Mouse (Mus musculus) megakaryocyte progenitor cell, adult 5-6 weeks (primary cell): ENCODE results near the gene Pik3ip1. TPM values are rescaled to one million over a fixed set of nuclear protein-coding genes. Genes with fewer than 3 reads are reported as not detected.

Experiments
- ATAC-seq: replicated peaks from 2 replicates; pipeline ENCODE4 v1.8.0; 2016; ENCODE audit warnings: mild to moderate bottlenecking, moderate TSS enrichment, inconsistent platforms; ENCODE audit not compliant: poor library complexity
- total RNA-seq, 2 experiments: library from RNA; stranded (forward) in 1 of 2; stranded (reverse) in 1 of 2; fragments of 157-497, 149-512 nt in 1 of 2; fragments of 200-1000 nt in 1 of 2; gene quantifications; 2 replicates each; pipeline versions ENCODE4 v1.2.3 to v1.2.4; 2015 to 2017

Gene Pik3ip1
- total RNA-seq, 2 experiments from 2014 or later = 20.1 to 32.9 TPM

DNA sequence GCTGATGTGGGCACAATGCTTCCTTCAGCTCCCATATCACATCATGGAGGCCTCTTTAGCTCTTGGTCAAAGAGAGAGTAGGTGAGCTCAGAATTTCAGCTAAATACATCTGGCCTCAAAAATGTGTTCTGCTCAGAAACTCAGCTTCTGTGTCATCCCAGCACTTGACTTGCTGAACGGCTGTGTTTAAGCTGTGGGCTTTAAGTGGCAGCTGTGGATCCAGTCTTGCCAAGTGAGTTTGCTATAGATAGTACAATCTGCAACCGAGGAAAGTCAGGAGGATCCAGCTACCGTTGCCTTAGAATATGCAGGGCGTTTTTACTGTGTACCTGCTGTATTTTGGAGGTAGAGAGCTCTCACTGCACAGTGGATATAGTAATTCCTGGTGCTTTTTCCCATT lies 27.8 kb upstream of the Pik3ip1 start:
- ATAC-seq = no peak

DNA sequence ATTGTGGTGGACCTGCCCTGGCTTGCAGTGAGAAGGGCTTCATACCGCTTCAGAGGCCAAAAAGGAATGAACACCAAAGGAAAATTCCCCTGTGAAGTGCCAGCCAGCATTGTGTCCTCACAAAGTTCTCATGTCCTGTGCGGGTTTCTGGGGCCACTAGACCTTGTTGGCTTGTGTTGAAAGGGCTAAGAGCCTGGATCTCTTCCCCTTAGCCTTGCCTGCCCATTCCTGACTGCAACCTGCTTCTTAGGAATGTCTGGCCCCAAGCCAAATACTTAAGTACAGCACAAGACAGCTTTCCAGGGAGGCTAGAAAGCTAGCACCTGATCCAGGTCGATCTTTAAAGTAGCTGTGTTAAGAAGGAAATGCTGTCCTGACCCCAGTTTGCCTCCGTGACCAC lies 27.4 kb upstream of the Pik3ip1 start:
- ATAC-seq = no peak

DNA sequence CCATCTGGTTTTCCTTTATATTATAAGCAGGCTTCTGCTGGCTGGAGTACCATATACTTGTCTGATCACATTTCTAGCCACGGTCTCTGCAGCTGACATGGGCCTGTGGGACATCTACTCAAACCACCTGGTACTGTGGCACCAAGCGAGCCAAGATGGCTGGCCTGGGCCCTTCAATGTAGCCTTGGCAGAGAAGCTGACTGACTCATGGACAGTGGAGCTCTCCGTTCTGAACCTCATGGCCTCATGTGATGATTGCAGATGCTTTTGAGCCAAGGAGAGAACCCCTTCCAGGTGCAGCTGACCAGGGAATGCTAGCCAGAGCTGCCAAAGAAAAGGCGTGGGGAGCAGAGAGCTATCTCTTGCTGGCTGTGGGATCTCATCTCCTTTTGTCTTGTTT lies 24.4 kb upstream of the Pik3ip1 start:
- ATAC-seq = no peak

DNA sequence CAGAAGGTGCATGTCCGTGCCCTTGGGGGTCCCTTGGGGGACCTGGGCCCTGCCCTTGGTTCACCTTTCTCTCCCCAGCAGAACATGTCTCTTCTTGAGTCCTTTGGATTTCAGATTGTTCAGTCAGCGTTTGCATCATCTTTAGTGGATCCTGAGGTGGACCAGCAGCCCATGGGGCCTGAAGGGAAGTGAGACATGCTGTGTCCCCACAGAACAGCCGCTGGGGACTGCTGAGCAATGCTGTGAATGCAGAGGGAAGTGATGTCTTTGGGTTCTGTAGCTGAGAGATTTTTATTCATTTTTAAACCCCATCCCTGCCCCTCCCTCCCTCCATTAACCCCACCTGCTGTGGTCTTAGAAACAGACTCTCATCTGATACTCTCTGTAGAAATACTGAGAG lies 22.3 kb upstream of the Pik3ip1 start:
- ATAC-seq = peak; percentile 49

DNA sequence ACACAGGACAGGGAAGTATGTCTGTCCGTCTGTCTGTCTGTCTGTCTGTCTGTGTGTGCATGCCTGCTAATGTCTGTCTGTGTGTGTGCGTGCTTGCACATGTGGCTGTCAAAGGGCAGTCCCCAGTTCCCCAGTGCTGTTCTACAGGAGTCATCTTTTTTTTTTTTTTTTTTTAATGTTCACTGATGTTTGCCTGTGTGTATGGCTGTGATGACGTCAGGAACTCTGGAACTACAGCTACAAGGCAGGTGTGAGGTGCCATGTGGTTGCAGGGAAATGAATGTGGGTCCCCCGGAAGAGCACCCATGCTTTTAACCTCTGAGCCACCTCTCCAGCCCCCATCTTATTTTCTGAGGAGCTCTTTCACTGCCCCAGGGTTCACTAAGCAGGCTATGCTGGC lies 20.3 kb upstream of the Pik3ip1 start:
- no peak for ATAC-seq

DNA sequence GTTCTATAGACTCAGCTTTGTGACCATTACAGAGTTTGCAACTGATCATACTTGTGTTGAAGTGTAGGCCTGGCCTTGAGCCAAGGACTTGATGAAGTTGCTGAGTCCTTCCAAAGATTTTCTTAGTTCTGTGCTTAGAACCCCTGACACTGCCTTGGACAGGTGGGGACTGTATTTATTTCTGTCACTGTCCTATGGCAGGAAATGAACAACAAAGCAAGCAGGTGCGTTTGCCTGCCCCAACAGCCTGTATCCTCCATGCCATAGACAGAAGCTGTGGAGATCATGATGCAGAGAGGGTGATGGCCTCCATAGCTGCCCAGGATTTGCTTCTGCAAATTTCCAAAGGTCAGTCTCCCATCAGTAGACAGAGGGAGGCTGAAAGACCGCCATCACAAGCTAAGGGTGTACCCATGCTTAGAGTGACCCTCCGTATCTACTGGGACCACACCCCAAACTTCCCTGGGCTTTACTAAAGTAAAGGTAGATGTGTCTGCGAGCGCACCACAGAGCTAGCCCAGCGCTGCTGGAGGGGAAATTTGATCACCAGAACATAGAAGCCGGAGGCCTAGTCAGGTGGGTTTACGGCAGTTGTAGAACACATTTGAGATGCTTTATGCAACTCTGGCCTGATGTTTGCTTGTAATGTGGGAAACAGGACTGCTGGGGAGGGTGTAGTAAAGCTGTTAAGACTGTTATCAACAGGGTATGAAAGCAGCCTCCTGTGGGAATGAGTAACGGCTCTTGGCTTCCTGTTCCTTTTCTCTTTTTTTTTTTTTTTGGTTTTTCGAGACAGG lies 19.2 kb upstream of the Pik3ip1 start:
- peak; percentile 49 for ATAC-seq

DNA sequence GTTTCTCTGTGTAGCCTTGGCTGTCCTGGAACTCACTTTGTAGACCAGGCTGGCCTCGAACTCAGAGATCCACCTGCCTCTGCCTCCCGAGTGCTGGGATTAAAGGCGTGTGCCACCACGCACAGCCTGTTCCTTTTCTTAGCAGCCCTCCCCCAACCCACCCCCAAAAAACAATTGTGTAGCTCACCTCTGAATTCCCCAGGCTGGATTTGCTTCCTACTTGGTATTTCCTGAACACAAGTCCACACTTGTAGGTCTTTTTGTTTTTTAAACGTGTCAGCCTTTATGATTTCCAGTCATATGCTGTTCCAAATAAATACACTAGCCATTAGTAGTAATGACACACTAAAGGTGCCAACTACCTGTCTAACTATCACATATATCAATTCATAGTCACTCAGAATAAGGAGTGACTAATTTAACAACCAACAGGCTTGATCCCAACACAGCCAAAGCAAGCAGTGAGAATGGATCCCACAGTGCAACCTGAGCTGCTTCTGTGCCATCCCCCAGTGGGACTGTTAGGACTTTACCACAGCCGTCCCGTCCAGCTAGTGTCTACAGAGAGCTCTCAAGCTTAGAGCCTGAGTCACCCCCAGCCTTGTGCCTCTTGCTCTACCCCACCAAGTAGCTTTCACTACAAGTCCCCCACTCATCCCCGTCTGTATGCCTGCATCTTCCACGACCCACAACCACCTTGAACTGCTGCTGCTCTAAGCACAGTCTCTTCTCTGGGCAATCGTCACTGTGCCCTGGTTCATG lies 18.4 kb upstream of the Pik3ip1 start:
- no peak for ATAC-seq

DNA sequence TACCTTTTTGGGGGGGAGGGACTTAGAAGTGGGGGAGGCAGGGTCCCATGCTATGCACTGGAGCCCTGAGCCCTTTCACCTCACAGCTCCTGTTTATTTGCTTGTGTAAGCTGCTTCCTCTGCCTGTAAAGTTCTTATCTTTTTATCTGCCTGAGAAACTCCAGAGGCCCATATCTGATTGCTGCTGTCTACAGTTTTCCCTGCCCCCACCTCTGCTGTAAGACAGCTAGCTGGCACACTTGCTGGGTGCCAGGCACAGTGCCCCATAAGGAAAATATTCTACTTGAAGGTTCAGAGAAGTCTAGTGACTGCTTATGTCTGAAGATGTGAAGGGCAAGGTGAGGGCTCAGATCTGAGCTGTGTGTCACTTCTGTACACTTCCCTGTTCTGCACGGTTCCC lies 16.9 kb upstream of the Pik3ip1 start:
- peak; percentile 17 for ATAC-seq

DNA sequence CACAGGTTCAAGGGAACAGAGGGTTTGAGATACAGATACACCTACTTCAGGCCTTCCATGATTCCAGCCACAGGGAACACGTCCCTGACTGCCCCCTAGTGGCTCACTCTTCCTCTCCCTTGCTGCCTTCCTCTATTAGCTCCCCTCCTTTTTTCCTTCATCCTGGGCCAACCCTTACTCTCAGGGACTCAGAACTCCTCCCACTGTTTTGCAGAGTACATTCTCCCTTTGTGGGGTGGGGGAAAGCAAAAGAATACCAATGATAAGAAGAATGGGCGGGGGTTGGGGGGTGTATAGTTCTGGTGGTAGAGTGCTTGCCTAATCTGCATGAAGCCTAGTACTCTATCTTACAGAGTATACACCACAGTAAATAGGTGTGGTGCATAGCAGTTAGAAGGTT lies 16.1 kb upstream of the Pik3ip1 start:
- peak; percentile 73 for ATAC-seq

DNA sequence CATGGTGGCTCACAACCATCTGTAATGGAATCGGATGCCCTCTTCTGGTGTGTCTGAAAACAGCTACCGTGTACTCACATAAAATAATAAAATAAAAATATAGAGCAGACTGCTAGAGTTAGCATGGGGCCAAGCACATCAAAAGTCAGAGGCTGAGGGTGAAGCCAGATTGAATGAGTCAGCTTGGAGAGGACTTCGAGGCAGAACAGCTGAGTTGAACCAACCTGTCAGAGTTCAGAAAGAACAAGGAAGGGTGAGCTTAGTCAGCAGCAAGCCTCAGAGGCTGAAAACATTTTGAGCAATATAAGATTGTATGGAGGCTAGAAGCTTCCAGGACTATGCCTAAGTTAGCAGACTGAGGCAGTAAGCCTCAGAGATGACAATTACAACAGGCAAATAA lies 11.9 kb upstream of the Pik3ip1 start:
- no peak for ATAC-seq

DNA sequence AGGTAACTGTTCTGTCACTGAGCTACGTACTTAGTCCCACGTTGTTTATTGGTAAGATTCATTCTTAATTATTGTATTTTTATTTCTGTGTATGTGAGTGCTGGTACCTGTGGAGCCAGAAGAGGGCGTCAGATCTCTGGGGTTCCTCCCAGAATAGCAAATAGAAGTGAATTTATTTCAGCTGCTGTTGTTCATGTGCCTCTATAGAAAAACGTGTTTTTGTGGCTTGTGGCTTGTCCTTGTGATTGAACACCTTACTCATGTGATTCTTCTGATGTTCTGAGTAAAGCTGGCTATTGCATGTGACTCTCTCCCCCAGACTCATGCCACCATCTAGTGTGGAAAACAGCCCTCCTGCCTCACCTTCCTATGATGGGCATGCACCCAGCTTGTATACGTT lies 1.9 kb upstream of the Pik3ip1 start:
- no peak for ATAC-seq

DNA sequence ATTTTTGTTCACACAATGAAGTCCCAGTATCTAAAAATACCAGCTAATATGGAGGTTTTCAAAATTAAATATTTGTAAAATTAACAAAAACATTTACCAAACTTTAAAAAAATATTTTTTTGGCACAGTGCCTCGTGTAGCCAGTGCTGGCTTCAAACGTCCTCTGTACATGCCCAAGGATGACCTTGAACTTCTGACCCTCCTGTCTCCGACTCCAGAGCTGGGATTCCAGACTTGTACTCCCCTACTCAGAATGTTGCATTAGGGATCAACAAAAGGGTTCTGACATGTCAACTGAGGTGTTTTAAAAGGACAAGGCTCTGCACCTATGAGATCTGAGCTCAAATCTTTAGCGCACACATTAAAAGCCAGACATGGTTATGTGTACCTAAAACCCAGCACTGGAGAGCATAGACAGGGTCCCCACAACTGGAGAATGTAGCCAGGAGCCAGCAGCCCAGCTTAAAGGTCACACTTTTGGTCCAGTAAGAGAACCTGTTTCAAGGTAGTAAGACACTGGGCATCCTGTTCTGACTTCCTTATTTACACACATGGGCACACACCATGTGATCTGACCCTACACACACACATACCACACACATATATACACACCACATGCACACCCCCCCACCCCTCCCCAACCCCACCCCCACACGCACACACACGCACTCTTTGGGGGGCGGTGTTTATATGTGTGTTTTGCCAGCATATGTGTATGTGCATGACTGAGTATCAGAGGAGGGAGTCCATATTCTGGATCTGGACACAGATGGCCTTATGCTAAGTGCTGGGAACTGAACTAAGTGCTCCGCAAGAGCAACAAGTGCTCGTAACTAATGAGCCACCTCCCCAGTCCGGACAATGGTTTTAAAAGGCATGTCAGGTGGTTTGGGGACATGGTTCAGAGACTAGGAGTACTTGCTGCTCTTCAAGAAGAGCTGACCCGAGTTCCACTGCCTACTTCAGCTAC lies 1.1 kb upstream of the Pik3ip1 start:
- ATAC-seq = no peak

DNA sequence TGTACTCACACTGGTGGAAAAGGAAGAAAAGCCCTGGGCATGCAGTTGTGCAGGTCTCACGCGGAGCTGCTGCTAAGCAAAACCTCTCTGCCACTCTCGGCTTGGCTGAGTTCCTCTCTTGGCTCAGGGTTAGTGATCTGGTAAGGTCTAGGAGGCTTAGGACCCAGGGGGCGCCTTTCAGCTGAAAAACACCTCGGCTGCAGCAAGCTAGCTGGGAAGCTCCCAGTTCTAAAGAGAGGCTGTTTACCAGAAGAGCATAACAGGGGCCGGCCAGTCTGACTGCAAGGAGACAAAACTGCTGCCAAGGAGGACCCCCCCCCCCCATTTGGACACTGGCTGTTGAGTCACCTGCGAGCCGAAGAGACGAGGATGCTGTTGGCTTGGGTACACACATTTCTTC lies 365 bp downstream of the Pik3ip1 start:
- peak; percentile 51 for ATAC-seq

DNA sequence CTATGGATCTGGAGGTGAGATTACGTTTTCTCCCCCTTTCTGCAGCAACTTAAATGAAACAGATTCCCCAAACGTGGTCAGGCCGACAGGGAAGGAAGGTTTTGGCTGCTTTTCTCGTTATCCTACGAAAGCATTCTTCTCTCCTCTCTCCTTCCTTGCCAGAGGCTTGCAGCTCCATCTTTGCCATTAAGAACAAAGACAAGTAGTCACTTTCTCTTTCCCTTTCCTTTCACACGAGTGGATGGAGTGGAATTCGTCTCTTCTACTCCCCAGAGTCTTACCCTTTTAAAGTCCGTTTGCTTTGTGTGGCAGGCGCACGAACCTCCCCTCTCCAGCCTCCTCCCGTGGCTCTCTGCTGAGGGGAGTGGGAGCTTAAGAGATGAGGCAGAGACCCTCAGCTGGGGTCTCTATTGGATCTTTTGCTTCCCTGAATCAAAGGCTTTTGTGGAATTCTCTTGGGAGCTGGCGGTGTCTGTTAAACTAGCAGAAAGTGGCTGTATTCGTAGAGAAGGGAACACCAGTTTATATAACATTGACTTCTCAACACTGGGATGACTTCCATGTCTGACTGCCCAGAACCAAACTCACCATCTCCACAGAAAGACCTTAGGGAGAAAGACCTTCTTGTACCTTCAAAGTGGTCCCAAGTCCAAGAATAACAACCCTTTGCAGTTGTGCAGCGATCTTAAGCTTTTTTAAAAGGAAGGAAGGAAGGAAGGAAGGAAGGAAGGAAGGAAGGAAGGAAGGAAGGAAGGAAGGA lies 970 bp downstream of the Pik3ip1 start:
- ATAC-seq = no peak

DNA sequence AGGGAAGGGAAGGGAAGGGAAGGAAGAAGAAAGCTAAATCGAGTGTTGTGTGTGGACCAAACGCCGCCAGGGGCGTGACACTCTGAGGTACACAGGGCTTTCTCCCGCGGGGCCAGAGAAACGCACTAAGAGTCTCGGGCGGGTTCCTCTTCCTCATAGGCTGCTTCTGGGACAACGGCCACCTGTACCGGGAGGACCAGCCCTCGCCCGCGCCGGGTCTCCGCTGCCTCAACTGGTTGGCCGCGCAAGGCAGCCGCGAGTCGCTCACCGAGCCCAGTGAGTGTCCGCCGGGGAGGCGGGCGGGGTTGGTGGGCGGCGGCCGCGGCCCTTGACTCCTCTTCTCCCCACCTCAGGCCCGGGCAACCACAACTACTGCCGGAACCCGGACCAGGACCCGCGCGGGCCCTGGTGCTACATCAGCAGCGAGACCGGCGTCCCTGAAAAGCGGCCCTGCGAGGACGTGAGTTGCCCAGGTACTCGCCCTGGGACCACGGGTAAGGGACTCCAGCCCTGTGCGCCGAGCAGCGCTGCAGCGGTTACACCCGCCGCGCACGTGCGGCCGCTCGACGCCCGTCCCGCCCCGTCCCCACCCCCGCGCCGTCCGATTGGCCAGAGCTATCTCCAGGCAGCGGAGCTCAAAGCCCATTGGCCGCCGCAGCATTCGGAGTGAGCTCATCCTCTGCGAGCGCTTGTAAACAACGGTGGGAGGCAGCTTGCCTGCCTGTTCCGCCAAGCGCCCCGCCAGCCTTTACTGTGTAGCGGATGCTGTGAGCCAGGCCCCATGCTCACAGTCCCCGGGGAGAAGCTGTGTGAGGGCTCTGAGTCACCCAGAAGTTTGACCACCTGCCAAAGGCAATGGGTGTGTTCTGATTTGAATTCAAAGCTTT lies 1.8 kb downstream of the Pik3ip1 start:
- peak; percentile 63 for ATAC-seq

DNA sequence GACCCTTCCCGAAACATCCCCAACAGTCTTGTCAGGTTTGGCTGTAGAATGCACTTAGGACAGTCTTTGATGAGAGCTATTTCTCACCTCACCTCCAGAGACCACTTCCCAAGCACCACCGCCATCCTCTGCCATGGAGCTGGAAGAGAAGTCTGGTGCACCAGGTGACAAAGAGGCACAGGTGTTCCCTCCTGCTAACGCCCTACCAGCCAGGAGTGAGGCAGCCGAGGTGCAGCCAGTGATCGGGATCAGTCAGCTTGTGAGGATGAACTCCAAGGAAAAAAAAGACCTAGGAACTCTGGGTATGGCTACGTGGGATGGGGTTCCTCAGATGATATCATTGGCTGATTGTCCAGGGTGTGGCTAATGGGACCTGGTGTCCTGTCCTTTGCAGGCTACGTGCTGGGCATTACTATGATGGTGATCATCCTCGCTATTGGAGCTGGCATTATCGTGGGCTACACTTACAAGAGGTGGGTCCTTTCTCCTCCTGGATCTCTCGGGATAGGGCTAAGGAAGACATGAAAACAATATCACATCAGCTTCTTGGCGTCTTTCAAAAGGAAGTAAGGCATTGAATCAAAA lies 3.0 kb downstream of the Pik3ip1 start:
- ATAC-seq = no peak

DNA sequence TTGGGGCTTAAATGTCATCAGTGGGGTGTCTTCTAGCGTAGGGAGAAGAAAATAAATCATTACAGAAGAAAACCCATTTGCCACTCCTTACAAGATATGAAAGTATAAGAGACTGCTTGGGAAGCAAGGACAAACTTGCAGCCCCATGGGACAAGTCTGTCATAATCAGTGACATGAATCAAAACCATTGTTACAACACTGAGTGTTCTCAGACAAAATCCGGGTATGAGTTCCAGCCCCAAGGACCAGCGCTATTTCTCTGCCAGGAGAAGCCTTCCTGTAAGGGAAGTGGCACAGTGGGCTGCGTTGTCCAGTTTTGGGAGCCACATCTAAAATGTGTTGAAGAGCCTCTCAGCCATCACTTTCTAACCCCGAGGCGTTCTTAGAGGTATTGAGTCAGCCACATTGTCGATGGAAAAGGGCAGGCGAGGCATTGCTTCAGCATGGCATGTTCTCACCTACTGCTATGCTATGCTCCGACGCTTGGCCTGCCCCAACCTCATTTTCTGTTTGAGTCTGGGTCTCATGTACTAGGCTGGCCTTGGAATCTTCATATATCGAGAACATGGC lies 4.0 kb downstream of the Pik3ip1 start:
- no peak for ATAC-seq

DNA sequence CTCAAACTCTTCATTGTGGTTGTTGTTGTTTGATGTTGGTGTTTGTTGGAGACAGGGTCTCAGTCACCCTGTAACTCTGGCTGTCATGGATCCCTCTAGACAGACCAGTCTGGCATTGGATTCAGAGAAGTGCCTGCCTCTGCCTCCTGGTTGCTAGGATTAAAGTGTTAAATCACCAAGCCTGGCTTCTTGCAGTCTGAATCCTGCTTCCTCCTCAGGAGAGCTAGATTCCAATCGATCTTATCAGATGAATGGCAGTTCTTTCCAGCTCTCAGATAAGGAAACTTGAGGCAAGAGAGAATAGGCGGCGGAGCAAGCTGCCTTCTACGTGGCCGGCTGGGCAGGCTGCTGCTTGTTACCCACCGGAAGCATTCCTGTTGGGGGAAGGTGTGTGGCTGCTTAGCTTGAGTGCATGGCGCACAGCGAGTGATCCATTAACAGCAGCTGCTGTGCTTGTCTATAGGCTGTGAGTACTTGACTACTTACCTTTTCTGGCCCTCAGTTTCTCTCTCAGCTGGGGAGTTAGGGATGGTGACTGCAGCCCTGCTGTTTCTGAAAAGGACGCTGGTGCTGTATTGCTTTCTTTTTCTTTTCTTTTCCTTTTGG lies 4.6 kb downstream of the Pik3ip1 start:
- ATAC-seq = no peak
